Mouse (Mus musculus) embryo, embryonic 10.5 days (tissue): Measurements from ENCODE around the gene Kcnq1.

Source experiments
- DNase-seq: peaks from one replicate; pipeline ENCODE4 v3.0.0-alpha.2; 2015; ENCODE audit warnings: low spot score

Kcnq1 gene

GRCm38 (mm10) chr7:143461920-143462319 is 355.8 kb downstream of the Kcnq1 start:
- DNase-seq = no peak

GRCm38 (mm10) chr7:143462516-143462915 is 356.4 kb downstream of the Kcnq1 start:
- DNase-seq = no peak

DNA sequence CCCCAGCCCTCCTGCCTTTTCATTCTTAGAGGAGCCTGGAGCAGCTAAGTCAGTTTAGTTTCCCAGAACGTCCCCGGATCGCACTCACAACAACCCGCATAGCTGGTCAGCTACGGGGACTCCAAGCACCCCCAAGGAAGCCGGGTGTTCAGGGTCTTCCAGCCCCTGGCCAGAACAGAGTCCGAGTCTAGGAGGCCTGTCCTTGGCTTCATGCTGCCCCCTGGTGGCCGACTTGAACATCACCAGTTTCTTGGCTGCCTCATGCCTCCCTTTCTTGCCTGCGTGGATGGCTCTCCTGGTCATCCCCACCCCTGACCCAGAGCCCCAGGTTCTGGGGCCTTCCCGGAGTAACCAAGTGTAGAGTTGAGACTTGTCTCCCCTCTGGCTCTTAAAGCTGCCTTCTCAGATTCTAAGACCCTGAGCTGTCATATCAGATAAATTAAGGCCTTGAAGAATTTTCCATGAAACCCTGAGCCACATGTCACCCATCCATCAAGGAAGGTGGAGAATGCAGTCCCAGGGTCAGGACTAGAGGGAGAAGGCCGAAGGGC is 357.8 kb downstream of the Kcnq1 start:
- peak; percentile 91 for DNase-seq

DNA sequence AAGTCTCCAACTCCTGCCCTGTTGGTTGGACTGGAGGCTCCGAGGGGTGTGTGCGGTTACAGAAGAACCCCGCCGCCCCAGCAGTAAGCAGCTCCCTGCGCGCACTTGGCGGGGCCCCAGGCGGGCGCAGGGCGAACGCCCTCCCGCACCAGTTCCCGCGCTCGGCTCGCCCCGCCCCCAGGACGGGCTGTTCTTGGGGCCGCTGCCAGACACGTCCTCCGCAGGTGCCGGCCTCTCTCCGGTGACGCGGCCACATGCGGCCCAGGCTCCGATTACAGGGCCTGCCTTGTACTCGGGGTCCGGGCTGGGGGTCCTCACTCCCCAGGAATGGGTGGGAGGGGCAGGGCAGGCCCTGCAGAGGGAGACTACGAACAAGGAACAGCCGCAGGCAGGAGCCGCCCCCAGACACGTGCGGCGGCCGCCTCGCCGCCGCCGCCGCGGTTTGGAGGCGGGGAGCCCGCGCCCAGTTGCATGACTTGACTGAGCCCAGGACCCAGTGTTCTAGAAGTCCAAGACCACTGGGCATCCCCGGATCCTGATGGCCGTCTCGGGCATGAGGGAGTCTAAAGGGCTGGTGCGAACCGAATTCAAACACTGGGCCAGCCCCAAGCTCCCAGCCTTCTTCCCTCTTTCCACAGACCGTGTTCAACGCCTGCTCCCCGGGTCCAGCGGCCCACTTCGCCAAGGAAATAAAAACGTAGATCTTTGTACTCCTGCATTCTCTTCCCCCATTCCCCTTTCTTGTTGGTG is 358.8 kb downstream of the Kcnq1 start:
- peak; percentile 59 for DNase-seq

GRCm38 (mm10) chr7:143466099-143466677 is 360.0 kb downstream of the Kcnq1 start:
- DNase-seq = peak; percentile 90

GRCm38 (mm10) chr7:143467714-143468113 is 361.6 kb downstream of the Kcnq1 start:
- peak; percentile 56 for DNase-seq

DNA sequence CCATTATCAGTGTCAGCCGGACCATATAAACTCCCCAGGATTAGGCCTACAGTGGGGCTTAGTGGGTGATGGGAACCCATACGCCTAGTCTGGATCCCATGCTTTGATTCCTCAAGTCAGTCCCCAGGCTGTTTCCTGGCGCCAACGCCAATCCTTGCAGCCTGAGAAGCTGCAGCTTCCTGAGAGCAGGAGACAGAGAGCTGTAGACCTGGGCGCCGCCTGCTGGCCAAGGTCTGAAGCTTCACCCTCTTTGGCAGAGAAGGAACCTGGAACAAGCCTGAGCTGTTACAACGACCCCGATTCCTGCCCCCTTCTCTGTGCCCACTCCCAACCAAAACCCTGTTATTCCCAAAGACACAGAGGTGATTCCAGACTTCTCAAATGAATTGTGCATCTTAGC is 363.8 kb downstream of the Kcnq1 start:
- DNase-seq = peak; percentile 89

DNA sequence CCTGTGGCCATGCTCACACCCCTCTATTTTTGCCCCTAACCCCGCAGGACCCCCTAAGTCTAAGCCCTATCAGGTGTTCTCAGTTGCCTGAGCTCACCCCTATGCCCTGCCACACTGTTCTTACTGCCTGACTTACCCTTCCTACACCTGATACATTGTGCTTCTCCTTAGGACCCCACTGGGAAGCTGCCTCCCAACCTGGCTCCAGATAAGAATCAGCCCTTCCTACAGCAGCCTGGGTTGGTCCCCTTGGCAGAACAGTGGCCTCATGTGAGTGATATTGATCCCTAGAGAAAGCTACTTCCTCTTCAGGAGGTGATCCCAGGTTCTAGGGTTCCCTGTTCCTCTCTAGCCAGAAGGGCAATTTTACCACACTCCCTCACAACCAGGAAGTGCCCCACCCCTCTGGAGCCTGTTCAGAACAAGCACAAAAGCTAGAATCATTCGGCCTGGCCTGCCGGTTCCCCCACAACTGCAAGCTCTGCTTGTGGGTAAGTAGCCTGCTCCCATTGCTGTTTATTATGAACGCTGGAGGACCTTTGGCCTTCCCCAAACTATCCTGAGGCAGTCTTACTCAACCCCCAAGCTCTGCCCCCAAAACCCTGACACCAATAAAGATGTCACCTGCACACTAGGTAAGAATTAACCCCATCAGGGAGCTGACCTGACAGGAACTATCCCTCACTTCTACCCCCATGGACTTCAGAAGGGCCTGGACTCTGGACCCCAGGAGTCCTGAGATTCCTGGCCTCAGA is 367.4 kb downstream of the Kcnq1 start, which contains the start of gene Slc22a18:
Gene Slc22a18 (plus strand): TSS at position 390 of the 755 bp plus-strand sequence.
- DNase-seq = no peak

DNA sequence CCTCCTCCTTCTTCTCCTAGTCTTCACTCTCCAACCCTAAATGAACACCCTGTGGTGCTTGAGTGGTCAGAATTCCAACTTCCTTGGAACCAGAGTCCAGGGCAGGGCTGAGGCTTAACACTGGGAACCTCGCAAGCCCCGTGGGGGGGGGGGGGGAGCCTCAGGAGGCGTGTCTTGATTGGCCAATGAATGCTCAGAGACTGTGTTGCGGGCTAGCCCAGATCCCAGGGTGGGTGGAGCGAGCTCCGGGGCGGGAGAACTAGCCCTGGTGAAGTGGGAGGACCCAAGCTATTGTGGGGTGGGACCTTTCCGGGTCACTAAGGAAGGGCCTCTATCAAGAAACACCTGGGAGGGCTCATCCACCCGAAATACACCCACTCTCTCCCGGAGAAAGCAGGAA is 368.6 kb downstream of the Kcnq1 start:
- no peak for DNase-seq

DNA sequence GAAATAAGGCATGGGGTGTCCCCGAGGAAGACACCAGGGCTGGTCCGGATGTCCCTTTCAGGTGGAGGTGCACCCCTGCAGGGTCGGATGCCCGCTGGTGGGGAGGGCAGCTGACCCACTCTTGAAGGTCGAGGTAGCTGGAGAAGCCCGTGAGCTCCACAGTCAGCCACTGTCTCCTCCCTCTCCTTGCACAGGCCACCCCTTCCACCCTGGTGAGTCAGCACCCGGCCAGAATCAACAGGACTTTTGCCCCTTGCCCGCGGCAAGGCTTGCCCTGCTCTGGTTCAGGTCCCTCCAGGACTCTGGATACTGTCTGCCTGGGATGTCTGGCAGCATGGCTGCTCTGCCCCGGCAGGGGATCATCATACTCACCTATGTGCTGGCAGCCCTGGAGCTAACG is 369.7 kb downstream of the Kcnq1 start:
- no peak for DNase-seq
